Mouse (Mus musculus) thymus, postnatal 36 days (tissue): ENCODE data around the gene Tead1.
A peak's percentile ranks its signal among the peaks of the same experiment; 100 is the strongest.

Source experiments
- DNase-seq, 2 experiments: peaks; one replicate each; pipeline ENCODE4 v3.0.0; 2022; ENCODE audit warnings: mixed read lengths in 2 of 2

The Tead1 gene

GRCm38 (mm10) chr7:112679171-112679512 lies at the start of gene Tead1:
Gene Tead1 (plus strand): TSS chr7:112679318.
- DNase-seq: peak; percentile 32 to 40

GRCm38 (mm10) chr7:112634505-112635213 lies 44.5 kb upstream of the Tead1 start:
- DNase-seq: no peak

GRCm38 (mm10) chr7:112635936-112636335 lies 43.2 kb upstream of the Tead1 start:
- DNase-seq: no peak

- no peak for DNase-seq
Measured at GRCm38 (mm10) chr7:112643866-112644543, 35.1 kb upstream of the Tead1 start.

- no peak for DNase-seq
Measured at GRCm38 (mm10) chr7:112644701-112645100, 34.4 kb upstream of the Tead1 start.

GRCm38 (mm10) chr7:112645724-112646123 lies 33.4 kb upstream of the Tead1 start:
- no peak for DNase-seq

- no peak for DNase-seq
Measured at GRCm38 (mm10) chr7:112647417-112647816, 31.7 kb upstream of the Tead1 start.

- no peak for DNase-seq
Measured at GRCm38 (mm10) chr7:112656141-112656662, 22.9 kb upstream of the Tead1 start.

GRCm38 (mm10) chr7:112658939-112659338 lies 20.2 kb upstream of the Tead1 start:
- DNase-seq: no peak

- no peak for DNase-seq
Measured at GRCm38 (mm10) chr7:112659816-112660215, 19.3 kb upstream of the Tead1 start.

GRCm38 (mm10) chr7:112660325-112660724 lies 18.8 kb upstream of the Tead1 start:
- DNase-seq: no peak

GRCm38 (mm10) chr7:112662398-112663313 lies 16.5 kb upstream of the Tead1 start:
- no peak for DNase-seq

GRCm38 (mm10) chr7:112663314-112663966 lies 15.7 kb upstream of the Tead1 start:
- no peak for DNase-seq

- DNase-seq: no peak
Measured at GRCm38 (mm10) chr7:112669993-112670392, 9.1 kb upstream of the Tead1 start.

- DNase-seq: no peak
Measured at GRCm38 (mm10) chr7:112678418-112679170, 524 bp upstream of the Tead1 start.

- DNase-seq: no peak
Measured at GRCm38 (mm10) chr7:112679513-112680245, 561 bp downstream of the Tead1 start.

GRCm38 (mm10) chr7:112680498-112681251 lies 1.6 kb downstream of the Tead1 start:
- no peak for DNase-seq

GRCm38 (mm10) chr7:112684626-112685561 lies 5.8 kb downstream of the Tead1 start:
- no peak for DNase-seq

GRCm38 (mm10) chr7:112685993-112686392 lies 6.9 kb downstream of the Tead1 start:
- no peak for DNase-seq
